Mouse (Mus musculus): ENCODE measurements at regions not wholly inside any gene's neighbourhood (a gene's known extent, or its start where the extent isn't known, plus 50 kb on each side); places are given as distances from the start of the nearest gene placed in this dataset.

DNA sequence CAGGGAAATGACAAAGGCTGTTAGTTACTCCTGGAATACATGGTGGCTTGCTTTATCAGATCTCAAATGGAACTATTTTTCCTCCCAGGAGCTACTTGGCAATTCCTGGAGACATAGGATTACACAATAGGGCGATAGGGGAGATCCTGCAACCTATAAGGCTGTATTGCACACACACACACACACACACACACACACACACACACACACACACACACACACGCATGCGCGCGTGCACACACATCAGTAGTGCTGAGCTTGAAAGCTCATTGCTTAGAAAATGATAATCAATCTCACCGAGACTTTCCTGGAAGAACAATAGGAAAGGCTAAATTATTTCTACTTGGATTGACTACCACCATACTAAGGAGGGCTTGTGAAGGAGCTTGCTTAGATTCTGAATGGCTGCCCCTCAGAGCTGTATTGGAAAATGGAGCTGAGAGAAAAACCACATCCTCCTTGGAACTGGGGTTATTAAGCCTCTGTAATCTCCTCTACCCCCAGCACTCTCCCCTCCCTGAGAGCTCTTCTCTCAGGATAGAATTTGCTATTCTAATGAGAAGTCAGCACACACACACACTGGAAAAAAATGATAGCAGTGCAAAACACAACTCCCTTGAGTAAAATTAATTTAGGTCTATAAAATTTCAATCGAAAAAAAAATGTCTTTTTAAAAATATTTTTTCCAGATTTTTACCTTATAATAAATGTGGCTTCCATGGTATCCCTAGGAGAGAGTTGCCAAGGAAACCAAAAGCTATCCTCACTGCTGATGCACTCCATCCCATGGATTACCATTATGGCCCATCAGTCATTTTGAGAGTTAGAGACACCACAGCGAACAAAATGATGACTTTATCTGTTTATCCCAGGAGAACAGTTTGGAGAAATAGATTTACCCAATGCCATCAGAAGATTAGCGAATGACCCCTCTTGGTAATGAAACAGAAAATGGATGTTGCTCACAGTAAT lies 217.1 kb upstream of the Slco3a1 start:
- TF ChIP-seq CTCF (IDR thresholded peaks at IDR 0.05; ENCODE audit: low read depth) (no peak), EP300 (optimal IDR thresholded peaks at IDR 0.05) (no peak)

All from stomach, postnatal 0 days (tissue).